Mouse (Mus musculus) adipocyte (in vitro differentiated cells): ENCODE results near the gene Gpc3.
A peak's percentile ranks its signal among the peaks of the same experiment; 100 is the strongest.
"Not testable (repeated sequence)": the region's sequence is repeated elsewhere in the genome, so short reads cannot be mapped to it uniquely, and the experiment has no call there.

Experiments
- DNase-seq: peaks from one replicate; pipeline ENCODE4 v3.0.0-alpha.2; 2016; ENCODE audit warnings: low spot score

Gpc3 gene

DNA sequence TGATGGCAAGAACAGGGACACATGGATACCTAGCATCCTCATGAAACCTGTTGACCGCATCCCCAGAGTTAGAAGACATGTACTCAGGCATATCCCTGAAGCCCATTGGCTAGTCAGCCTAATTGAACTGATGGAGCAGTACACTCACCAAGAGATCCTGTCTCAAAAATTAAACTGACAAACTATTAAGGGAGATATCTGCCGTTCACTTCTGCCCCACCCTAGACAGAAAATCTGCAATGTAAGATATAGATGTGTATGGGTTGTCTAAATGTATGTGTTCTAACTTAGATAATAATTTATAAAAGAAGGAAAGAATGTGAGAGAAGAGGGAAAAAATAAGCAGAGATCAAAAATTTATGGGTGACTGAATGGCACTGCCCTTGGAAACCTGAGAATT is 212.6 kb downstream of the Gpc3 start:
- no peak for DNase-seq

DNA sequence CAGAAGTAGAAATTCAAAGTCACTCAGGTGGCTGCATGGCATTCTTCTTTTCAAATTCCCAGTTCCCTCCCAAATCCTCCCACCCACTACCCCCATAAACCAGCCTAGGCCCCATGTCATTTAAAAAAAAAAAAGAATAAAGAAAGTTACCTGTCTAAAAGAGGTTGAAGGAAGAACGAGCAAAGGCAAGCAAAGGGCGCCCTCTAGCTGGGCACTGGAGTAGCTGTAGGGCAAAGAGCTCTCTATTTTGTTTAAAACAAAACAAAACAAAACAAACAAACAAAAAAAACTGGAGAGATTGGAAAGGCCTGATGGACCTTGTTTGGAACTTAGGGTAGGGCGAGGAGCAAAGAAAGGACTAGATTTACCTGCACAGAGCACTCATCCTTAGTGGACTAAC is 238.6 kb downstream of the Gpc3 start:
- peak; percentile 6 for DNase-seq

DNA sequence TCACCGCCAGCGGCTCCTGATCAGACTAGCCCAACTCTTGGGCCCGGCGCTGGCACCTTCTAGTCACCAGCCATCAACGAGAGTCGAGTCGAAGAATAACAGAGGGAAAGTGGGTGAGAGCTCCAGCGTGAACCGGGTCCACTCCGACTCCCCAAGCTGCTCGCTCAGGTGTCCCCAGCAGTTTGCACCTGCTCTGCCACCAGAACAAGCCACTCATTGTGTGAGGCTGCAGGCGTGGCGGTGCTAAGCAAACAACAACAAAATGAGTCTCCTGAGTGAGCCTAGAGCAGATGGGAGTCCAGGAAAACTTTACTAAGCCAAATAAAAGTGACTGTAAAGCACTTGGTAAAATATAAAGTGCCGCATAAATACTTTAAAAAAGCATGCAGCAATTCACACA is 239.5 kb downstream of the Gpc3 start:
- no peak for DNase-seq

DNA sequence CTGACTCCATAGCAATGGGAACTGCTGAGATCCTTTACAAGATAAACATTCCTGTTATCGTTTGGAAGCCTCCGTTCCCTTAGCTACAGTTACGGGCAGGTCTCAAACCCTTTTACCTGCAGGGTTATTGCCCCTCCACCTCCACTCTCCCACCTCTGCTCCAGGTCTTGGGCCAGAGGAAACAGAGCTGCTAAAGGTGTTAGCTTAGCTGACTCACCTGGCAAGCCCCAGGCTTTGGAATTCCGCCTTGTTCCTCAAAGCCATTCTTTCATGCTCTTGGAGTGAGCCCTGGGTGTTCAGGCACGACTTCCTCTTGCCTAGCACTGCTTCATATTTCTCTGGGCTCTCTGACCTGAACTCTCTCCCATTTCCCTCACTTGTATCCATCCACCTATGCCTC is 241.3 kb downstream of the Gpc3 start:
- DNase-seq: no peak

DNA sequence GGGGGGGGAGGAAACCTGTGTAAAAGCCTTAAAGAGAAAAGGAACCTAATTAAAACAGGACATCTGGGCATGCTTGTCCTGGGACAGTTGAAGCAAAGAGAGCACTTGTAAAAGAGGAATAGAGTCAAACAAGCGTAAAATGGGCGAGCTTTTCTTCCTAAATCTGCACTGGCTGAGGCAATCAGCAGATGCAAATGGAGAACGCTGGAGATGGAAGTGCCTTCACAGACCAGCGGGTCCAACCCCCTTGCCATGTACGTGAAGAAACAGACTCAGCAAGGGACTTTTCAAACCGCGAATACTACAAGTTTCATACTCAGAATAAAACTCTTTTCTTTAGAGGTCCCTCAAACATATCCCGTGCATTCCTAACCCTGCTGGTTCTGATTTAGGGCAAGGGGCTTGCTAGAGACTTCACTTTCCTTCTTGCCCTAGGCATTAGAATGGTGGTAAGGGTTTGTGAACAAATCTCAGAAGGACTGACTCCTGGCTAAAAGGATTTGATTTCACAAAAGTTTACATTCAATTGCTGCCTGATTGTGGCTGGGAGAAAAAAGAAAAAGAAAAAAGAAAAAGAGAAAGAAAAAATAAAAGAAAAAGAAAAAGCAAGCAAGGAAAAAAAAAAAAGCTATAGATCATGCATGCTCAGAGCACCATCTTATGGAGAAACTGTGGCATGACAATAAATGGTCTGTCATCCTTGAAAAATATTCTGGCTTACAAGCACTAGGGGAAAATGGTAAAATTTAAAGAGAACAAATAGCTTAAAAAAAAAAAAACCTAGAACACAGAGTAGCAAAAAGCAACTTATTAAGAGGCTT is 243.6 kb downstream of the Gpc3 start:
- peak; percentile 49 for DNase-seq

DNA sequence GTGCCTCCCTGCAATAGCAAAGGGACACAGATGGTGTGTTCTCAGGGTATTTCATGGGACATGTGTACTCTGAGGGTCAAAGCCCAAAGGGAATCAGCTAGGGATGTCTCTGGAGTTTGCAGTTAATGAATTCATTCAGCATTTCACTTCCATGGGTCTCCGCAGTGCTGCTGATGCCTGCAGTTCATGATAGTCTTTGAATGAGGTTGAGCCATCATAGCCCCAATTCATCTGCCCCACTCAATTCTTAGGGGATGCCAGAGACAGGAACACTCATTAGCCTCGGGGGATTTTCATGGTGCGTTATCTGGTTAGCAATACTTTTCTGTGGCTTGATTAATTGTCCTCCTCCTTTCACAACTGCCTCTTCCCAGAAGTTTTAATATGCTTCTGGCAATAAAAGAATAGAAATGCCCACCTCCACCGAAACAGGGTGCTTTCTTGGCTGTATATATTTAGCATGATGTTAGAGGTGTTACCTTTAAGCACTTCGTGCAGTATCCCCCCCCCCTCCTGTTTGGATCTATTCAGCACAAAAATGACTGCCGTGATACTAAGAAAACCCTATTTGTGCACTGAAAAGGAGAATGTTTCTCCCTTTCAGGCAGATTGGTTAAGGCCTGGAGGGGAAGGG is 244.3 kb downstream of the Gpc3 start:
- no peak for DNase-seq

DNA sequence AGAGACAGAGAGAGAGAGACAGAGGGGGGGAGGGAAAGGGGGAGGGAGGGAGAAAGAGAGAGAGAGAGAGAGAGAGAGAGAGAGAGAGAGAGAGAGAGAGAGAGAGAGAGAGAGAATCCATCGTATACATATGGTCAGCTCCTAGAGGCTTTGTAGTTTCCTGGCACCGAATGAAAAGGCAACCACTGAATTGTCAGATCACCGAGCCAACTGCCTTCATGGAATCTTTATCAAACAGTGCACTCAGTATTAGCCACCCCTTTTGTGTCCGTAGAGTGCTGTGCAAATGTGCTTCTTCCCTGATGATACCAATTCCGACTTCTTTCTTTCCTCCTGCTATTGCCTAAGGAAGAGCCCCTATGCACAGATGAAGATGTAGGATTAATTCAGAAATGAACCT is 246.9 kb downstream of the Gpc3 start:
- DNase-seq: no peak

DNA sequence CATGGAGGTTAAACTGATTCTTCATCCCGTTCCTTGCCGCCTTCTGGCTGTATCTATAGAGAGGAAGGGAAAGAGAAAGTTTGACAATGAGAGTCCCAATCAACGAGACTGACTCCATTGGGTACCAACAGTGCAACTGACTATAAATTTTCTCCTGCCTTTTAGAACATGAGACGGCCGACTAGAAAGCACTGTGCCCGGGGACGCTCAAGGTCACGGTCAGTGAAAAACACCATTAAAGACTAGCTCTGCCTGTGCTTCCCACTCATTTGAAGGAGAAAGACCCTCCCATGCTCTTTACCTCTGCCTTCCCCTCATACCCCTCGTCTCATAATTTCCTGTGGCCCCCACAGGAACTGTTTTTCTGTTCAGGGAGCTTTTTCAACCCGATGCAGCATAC is 248.0 kb downstream of the Gpc3 start:
- no peak for DNase-seq

DNA sequence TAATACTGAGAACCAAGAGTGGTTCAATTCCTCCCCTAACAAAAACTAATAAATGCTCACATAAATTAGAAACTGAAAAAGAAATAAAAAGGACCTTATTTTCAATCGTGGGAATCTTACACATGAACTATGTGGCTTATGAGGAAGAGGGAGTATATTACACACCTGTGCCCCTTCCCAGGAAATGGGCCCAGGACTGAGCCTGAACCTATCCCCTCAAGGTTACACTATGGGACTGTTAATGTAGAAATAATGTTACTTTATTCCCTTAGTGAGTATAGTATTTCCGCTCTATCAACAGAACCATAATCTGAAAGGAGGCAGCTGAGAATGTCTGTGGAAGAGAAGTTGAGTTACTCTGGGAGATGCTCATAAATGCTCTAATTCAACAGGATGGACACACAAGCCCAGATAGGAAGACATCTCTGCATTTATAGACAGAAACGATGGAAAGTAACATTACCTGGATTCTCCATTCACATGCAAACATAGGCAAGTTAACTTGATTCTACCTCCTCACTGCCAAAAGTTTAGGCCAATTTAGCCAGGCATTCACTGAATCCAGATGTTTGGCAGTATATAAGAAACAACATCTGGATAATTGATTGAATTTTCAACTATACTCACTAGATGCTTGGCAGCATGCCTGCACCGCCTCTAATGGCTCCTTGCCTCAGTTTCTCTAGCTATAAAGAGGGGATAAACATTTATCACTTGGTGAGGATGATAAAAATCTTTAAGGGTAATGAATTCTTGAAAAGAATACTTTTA is 251.3 kb downstream of the Gpc3 start:
- DNase-seq: no peak

DNA sequence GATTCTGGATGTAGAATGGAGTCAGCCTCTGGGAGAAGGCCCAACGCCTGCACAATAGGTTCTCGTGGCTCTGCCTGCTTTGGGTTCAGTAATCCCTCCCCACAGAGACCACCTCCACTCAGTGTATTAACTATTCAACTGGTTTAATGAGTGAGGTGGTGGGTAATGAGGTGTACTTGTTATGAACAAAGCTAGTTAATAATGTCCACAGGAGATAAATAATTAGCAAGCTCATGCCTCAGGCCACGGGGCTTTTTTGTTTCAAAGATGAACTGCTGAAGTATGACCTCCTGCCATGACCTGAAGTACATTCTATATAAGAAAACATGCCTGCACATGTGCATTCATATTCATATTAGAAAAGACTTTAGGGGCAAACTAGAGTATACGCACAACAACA is 260.8 kb downstream of the Gpc3 start:
- no peak for DNase-seq

DNA sequence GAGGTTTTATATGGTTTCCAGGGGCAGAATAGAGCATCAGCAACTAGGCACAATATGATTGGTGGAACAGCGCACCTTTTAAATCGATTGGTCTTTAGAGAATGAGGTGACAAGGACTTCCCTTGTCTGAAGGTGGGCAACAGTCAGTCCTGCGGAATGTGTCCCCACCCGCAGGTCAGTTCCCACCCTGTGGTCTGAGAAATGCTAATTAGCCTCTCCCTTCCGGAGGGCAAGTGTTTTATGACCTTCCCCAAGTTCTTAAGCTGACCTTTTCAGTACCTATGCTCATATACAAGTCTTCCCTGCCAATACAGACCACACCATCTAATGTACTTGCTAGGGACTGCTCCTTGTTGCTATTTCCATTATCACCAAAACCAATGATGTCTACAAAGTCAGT is 263.1 kb downstream of the Gpc3 start:
- not testable (repeated sequence) for DNase-seq

DNA sequence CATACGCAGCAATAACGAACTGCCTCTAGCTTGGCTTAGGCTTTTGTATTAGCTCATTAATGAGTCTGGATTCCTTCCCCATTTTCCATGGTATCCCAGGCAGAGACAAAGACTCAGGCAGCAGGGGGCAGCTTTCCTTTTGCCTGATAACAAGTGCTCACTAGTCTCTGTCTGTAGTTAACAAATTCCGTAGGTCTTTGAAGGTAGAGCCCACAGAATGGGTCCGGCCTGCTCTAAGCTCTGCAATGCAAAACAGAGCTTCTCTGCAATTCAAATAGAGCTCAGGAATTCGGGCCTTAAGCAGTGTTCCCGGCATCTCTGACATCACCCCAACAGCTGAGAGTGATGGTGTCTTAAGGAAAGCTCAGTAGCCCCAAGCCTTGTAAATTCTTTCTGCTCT is 265.0 kb downstream of the Gpc3 start:
- DNase-seq: no peak

DNA sequence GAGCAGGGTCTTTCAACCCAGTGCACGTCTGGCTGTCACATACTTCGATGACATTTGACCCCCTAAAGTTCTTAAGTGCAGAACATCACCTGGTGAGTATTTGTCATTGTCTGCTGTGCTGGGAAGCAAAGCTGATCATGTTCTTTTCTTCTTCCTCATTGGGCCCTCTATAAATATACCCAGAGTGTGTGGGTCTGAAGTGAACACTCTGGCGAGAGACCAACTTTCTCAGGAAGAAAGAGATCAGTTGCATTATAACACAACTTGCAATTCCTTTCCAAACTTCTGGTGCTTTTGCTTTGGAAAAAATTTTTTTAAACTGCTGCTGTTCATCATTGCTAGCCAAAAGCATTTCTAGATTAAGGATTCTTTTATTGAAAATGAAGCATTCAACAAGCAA is 269.7 kb downstream of the Gpc3 start:
- DNase-seq: no peak

DNA sequence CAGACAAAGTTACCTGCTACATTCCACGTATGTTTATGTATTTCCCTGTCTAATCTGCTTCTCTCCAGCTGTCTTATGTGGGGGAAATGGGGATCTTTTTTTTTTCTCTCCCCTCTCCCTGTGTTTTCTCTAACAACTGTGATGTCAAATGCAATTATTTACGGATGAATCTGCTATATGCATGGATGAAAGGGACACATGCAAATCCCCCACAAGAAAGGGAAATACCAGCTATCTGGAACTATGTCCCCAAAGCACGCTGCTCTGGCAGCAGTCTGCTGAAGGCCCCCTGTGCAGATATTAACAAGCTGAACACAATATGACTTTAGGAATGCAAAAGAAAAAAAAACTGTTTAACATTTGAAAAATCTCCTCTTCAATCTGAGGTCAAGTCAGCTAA is 273.5 kb downstream of the Gpc3 start:
- DNase-seq: no peak

DNA sequence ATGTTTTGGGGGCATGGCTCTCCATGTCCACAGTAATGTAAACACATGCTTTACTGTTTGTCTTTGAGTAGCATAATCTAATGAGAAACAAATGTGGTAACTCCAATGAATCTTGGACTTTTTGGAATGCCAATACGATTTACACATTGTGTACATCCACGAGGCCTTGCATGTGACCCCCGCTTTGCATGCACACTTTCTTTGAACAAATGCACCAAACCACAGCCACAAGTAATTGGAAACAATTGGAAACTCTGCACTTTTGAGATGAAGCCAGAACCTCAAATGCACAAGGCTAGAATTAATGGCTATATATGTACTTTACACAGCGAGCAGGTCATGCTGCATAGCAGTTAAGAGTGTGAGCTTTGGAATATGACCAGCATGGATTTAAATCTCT is 292.0 kb downstream of the Gpc3 start:
- no peak for DNase-seq

DNA sequence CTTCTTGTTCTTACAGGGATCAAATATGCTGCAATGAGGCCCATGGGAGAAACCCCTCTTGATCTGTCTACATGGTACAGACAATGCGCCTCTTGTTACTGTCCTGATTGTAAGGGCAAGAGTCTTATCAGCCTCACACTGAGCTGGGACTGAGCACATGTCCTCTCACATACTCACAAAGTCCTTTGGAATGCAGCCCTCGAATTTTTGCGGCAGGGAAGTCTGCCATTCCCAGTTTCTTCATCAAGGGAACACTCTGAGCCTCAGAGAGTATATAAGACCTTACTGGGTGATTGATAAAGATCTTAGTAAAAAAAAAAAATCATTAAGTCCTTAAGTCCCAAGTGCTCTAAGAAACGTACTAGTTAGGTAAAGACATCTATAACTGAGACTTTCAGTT is 293.1 kb downstream of the Gpc3 start:
- DNase-seq: peak; percentile 46

DNA sequence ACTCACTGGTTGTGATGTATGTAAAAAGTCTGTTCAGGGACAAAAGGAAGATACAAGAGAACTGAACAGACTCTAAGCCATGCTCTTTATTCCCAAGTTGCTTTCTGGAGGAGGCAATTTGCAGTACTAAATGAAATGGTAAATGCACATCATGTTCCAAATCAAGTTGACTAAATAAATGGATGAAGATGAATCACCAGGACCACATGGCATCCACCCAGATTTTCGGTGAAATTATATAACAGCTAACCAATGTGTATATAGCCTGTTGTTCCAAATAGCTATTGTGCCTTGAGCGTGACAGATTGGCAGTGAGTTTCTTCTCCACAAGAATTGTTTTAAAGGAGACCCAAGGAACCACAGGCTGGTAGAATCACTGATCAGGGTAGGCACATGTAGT is 302.8 kb downstream of the Gpc3 start:
- no peak for DNase-seq

DNA sequence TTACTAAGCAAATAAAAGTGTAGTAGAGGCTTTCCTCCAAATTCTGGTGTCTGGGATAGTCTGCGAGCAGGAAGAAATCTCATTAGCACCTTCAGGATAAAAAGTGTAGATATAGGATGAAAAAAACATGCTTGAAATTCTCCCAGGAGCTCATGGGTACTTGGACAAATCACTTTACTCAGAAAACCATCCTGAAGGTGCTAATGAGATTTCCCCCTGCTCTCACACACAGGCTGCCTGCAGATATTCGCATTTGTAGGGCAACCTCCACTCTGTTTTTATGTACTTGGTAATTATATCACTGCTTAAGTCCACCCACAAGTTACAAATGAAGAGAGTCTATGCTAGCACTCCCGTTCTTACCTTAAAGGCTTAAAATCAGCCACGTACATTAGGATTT is 308.5 kb downstream of the Gpc3 start:
- no peak for DNase-seq

DNA sequence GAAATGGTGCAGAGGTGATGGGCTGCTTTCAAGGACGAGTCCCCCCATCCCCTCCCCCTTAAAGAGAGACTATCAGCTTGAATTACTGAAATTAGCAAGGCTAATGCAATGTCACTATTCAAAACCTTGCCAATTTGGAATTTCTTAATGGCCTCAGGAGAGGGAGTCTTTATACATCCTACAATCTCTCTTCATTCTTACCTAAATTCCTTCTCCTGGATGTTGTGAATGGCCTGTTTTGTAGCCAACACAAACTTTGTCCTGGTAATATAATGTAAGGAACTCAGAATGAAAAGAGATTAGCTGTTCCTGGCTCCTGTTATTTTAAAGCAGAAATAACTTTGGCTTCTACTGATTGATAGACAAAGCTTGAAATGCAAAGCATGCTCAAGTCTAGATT is 325.0 kb downstream of the Gpc3 start:
- DNase-seq: no peak

DNA sequence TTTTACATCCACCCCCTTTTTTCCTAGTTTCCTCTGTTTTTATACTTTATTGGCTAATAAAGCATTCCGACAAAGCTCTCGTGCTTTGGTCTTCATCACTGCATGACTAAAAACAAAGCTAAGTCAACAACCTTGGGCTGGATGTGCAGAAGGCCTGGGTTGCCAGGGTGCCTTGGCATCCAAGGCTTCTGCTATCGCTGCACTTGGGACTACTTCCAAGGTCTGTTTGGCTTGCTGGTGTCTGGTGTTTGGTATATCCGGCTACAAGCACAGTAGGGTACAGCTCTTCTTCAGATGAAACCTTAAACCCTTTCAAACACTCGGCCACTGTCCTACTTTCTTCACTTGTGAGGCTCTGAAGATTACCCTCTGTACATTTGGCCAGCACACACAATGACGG is 325.8 kb downstream of the Gpc3 start:
- no peak for DNase-seq

DNA sequence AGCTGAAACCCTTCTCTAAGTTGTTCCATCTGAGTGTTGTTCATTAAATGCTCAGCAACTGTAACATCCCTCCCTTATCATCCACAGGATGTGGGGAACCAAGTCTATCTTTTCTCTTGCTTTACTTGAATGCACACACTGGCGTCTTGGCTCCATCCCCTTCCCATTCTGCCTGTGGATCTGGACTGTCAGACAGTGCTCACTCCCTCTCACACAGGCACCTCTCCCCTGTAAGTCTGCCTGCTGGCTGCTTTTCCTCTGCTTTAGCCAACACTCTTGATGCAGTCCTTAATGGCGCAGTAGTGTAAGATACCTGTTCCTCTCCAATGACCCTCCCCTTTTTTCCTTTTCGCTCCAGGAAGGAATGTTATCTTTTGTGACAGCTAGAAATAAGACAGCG is 331.7 kb downstream of the Gpc3 start:
- no peak for DNase-seq

DNA sequence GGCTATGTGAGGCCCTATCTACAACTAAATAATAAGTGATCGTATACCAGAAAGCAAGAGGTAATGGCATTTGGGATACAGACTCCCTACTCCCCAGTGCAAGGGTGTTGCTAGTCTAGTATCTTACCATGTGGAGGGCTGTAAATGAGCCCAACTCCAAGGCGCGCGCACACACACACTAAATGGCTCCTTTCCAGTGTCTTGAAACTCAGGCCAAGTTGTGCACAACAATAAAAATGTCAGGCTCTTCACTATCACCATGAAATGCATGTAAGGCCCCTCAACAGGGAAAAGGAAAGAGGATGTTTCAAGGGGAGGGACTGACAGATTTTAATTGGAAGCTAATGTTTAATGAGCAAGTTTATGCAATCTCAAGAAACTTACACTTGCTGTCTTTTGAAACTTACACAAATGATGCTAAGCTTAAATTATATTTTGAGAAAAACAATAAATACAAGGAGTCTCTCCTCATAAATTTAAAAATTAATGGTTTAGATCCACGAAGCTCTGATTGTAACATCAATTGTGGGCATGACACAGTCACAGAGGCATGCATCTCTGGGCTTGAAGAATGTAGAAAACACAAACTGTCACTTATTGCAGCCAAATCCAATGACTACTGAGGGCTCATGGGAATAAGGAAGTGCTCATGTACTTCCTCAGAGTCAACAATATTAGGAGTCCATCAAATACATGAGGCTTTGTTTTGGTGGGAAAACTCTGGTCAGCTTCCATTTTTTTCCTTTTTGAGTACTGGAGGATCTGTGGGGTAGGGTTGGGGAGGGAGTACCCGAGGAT is 332.4 kb downstream of the Gpc3 start:
- no peak for DNase-seq
